Mouse (Mus musculus): ENCODE measurements at regions not wholly inside any gene's neighbourhood (a gene's known extent, or its start where the extent isn't known, plus 50 kb on each side); places are given as distances from the start of the nearest gene placed in this dataset.

- no peak for ATAC-seq (replicated peaks; ENCODE audit: extremely low read depth, insufficient read depth, low FRiP score)
- 60% methylated on average over 2 of the region's 2 CpGs for whole genome bisulfite sequencing
- H3K9me3 ChIP-seq (replicated peaks; ENCODE audit: control insufficient read depth, low read length), result peaks cover 4% of the 10 kb centered on the region; the same call in 1 of the 2 replicates
- H3K9ac ChIP-seq (ENCODE audit: low read length), result no peak overlapping the region
- H3K27ac ChIP-seq (ENCODE audit: low read length), result no peak overlapping the region
- H3K4me3 ChIP-seq (ENCODE audit: low read length), result no peak overlapping the region
- peaks cover 11% of the 10 kb centered on the region for H3K4me1 ChIP-seq (ENCODE audit: control insufficient read depth, insufficient read depth, low read length)
- H3K27me3 ChIP-seq (ENCODE audit: control insufficient read depth, insufficient read depth, low read length), result no peaks in the 10 kb centered on the region
- H3K4me2 ChIP-seq (ENCODE audit: low read depth, low read length), result no peak overlapping the region
- H3K36me3 ChIP-seq (ENCODE audit: control insufficient read depth, insufficient read depth), result no peaks in the 10 kb centered on the region
Measured at GRCm38 (mm10) chr14:9003034-9003433, 337.0 kb upstream of the 4930452B06Rik start.

DNA sequence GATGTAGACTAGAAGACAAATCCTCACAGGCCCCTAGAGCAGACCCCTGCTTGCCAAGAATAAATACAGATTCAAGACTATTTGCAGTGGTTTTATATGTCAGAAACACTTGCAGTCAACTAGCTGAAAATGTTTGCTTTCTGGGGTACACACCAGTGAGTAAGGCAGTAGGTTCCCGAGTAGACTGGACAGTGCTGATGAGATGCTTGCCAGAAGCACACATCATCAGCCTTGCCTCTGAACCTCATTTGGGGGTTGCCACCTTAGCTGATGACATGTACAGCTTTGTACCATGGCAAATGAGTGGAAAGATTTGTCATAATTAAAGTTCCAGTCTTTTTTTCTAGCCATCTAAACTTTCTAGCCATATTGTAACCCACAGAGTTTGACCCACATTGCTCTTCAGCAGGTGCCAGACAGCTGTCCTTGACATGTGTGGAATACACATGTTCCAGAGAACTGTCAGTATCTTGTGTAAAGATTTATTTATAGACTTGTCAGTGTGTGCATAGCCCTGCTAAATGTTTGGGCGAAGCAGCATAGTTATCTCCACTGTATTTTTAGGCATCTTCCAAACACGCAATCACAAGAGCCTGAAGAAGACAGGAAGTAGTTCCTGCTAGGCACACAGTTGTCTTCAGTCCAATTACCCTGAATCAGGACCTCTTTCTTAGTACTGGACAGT lies 334.5 kb upstream of the 4930452B06Rik start:
- H3K27me3 ChIP-seq (ENCODE audit: control insufficient read depth, insufficient read depth, low read length), result no peaks in the 10 kb centered on the region
- ATAC-seq (replicated peaks; ENCODE audit: extremely low read depth, insufficient read depth, low FRiP score), result peak; percentile 95
- no peaks in the 10 kb centered on the region for H3K36me3 ChIP-seq (ENCODE audit: control insufficient read depth, insufficient read depth)
- H3K27ac ChIP-seq (ENCODE audit: low read length), result peak overlapping the region; percentile 86
- H3K9me3 ChIP-seq (replicated peaks; ENCODE audit: control insufficient read depth, low read length), result no peaks in the 10 kb centered on the region
- WGBS, result 27% methylated on average over 3 of the region's 3 CpGs
- H3K4me2 ChIP-seq (ENCODE audit: low read depth, low read length), result 0 out of 2 replicates have a peak overlapping the region, but pooled peaks have one; percentile 1
- peaks cover 11% of the 10 kb centered on the region for H3K4me1 ChIP-seq (ENCODE audit: control insufficient read depth, insufficient read depth, low read length)
- no peak overlapping the region for H3K4me3 ChIP-seq (ENCODE audit: low read length)
- H3K9ac ChIP-seq (ENCODE audit: low read length), result no peak overlapping the region

- H3K36me3 ChIP-seq (ENCODE audit: control insufficient read depth, insufficient read depth), result no peaks in the 10 kb centered on the region
- H3K4me2 ChIP-seq (ENCODE audit: low read depth, low read length), result no peak overlapping the region
- 80% methylated on average over 1 of the region's 1 CpGs for WGBS
- no peaks in the 10 kb centered on the region for H3K27me3 ChIP-seq (ENCODE audit: control insufficient read depth, insufficient read depth, low read length)
- H3K9me3 ChIP-seq (replicated peaks; ENCODE audit: control insufficient read depth, low read length), result no peaks in the 10 kb centered on the region
- peak overlapping the region; percentile 86 for H3K27ac ChIP-seq (ENCODE audit: low read length)
- peaks cover 11% of the 10 kb centered on the region for H3K4me1 ChIP-seq (ENCODE audit: control insufficient read depth, insufficient read depth, low read length)
- no peak for ATAC-seq (replicated peaks; ENCODE audit: extremely low read depth, insufficient read depth, low FRiP score)
- H3K9ac ChIP-seq (ENCODE audit: low read length), result no peak overlapping the region
- H3K4me3 ChIP-seq (ENCODE audit: low read length), result no peak overlapping the region
Measured at GRCm38 (mm10) chr14:8999815-9000214, 333.8 kb upstream of the 4930452B06Rik start.

- no peak for ATAC-seq (replicated peaks; ENCODE audit: extremely low read depth, insufficient read depth, low FRiP score)
- Histone ChIP-seq H3K4me3 (ENCODE audit: low read length) (no peak overlapping the region), H3K9ac (ENCODE audit: low read length) (no peak overlapping the region), H3K4me2 (ENCODE audit: low read depth, low read length) (no peak overlapping the region), H3K27ac (ENCODE audit: low read length) (no peak overlapping the region), H3K36me3 (ENCODE audit: control insufficient read depth, insufficient read depth) (no peaks in the 10 kb centered on the region), H3K4me1 (ENCODE audit: control insufficient read depth, insufficient read depth, low read length) (no peaks in the 10 kb centered on the region), H3K27me3 (ENCODE audit: control insufficient read depth, insufficient read depth, low read length) (no peaks in the 10 kb centered on the region), H3K9me3 (replicated peaks; ENCODE audit: control insufficient read depth, low read length) (no peaks in the 10 kb centered on the region)
- WGBS, result 97% methylated on average over 1 of the region's 1 CpGs
Measured at GRCm38 (mm10) chr14:8993421-8993820, 327.4 kb upstream of the 4930452B06Rik start.

DNA sequence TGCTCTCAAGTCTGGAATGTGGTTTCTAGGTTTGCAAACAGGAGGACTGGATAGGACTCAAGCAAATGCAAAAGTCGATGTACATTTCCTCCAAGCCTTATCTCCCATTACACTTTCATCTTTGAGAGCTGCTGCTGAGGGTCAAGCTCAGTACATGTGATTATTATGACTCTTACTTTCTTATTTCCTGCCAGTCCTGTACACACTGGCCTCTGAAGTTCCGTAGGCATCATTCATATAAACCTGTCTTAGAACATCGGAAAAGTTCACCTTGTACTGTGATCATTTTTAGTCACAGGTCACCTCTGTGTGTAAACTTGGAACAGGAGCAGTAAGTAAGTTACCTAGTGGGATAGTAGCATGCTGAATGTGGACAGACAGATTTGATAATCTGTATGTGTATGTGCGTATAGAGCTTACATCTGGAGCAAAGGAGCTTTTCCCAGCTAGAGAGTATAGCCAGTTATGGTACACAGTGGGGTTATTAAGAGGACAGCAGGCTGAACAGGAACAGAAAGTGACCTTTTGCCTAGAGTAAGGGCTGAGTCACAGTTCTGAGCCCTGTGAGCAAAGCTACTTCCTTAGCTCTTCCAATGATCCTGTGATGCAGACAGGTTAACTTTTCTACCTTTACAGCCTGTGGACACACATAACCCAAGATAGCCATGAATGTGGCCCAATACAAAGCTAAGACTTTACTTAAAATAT lies 319.2 kb upstream of the 4930452B06Rik start:
- H3K4me3 ChIP-seq (ENCODE audit: low read length), result no peak overlapping the region
- no peak for ATAC-seq (replicated peaks; ENCODE audit: extremely low read depth, insufficient read depth, low FRiP score)
- no peaks in the 10 kb centered on the region for H3K9me3 ChIP-seq (replicated peaks; ENCODE audit: control insufficient read depth, low read length)
- H3K27ac ChIP-seq (ENCODE audit: low read length), result no peak overlapping the region
- no peak overlapping the region for H3K4me2 ChIP-seq (ENCODE audit: low read depth, low read length)
- H3K36me3 ChIP-seq (ENCODE audit: control insufficient read depth, insufficient read depth), result no peaks in the 10 kb centered on the region
- no peaks in the 10 kb centered on the region for H3K27me3 ChIP-seq (ENCODE audit: control insufficient read depth, insufficient read depth, low read length)
- no peaks in the 10 kb centered on the region for H3K4me1 ChIP-seq (ENCODE audit: control insufficient read depth, insufficient read depth, low read length)
- 70% methylated on average over 4 of the region's 4 CpGs for WGBS
- no peak overlapping the region for H3K9ac ChIP-seq (ENCODE audit: low read length)

GRCm38 (mm10) chr14:8961554-8961953 lies 295.5 kb upstream of the 4930452B06Rik start:
- no peaks in the 10 kb centered on the region for H3K27me3 ChIP-seq (ENCODE audit: control insufficient read depth, insufficient read depth, low read length)
- H3K27ac ChIP-seq (ENCODE audit: low read length), result no peak overlapping the region
- WGBS, result 49% methylated on average over 2 of the region's 2 CpGs
- H3K4me2 ChIP-seq (ENCODE audit: low read depth, low read length), result no peak overlapping the region
- H3K36me3 ChIP-seq (ENCODE audit: control insufficient read depth, insufficient read depth), result no peaks in the 10 kb centered on the region
- H3K4me3 ChIP-seq (ENCODE audit: low read length), result no peak overlapping the region
- no peaks in the 10 kb centered on the region for H3K9me3 ChIP-seq (replicated peaks; ENCODE audit: control insufficient read depth, low read length)
- no peak overlapping the region for H3K9ac ChIP-seq (ENCODE audit: low read length)
- no peak for ATAC-seq (replicated peaks; ENCODE audit: extremely low read depth, insufficient read depth, low FRiP score)
- H3K4me1 ChIP-seq (ENCODE audit: control insufficient read depth, insufficient read depth, low read length), result no peaks in the 10 kb centered on the region

GRCm38 (mm10) chr14:8952853-8953397 lies 286.9 kb upstream of the 4930452B06Rik start:
- H3K4me1 ChIP-seq (ENCODE audit: control insufficient read depth, insufficient read depth, low read length), result peaks cover 10% of the 10 kb centered on the region
- no peaks in the 10 kb centered on the region for H3K27me3 ChIP-seq (ENCODE audit: control insufficient read depth, insufficient read depth, low read length)
- WGBS, result 15% methylated on average over 6 of the region's 6 CpGs
- peak; percentile 86 for ATAC-seq (replicated peaks; ENCODE audit: extremely low read depth, insufficient read depth, low FRiP score)
- no peaks in the 10 kb centered on the region for H3K36me3 ChIP-seq (ENCODE audit: control insufficient read depth, insufficient read depth)
- no peaks in the 10 kb centered on the region for H3K9me3 ChIP-seq (replicated peaks; ENCODE audit: control insufficient read depth, low read length)
- no peak overlapping the region for H3K4me2 ChIP-seq (ENCODE audit: low read depth, low read length)
- H3K9ac ChIP-seq (ENCODE audit: low read length), result no peak overlapping the region
- peak overlapping the region; percentile 56 for H3K27ac ChIP-seq (ENCODE audit: low read length)
- H3K4me3 ChIP-seq (ENCODE audit: low read length), result no peak overlapping the region

DNA sequence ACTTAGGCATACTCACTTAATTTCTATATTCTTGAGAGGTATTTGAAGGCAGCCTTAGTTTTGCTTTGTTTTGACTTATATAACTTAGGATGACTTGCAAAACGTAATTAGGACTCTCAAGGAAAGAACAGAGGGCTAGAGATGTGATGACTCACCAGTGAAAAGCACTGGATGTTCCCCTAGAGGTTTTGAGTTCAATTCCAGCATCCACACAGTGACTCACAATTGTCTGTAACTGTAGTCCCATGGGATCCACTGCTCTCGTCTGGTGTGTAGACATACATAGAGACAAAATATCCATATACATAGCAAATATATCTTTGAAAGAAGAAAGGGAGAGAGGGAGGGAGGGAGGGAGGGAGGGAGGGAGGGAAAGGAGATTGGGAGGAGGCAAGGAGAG lies 282.7 kb upstream of the 4930452B06Rik start:
- H3K27me3 ChIP-seq (ENCODE audit: control insufficient read depth, insufficient read depth, low read length), result no peaks in the 10 kb centered on the region
- peaks cover 10% of the 10 kb centered on the region for H3K4me1 ChIP-seq (ENCODE audit: control insufficient read depth, insufficient read depth, low read length)
- WGBS, result 70% methylated on average over 2 of the region's 2 CpGs
- no peaks in the 10 kb centered on the region for H3K9me3 ChIP-seq (replicated peaks; ENCODE audit: control insufficient read depth, low read length)
- H3K9ac ChIP-seq (ENCODE audit: low read length), result no peak overlapping the region
- no peak for ATAC-seq (replicated peaks; ENCODE audit: extremely low read depth, insufficient read depth, low FRiP score)
- H3K4me3 ChIP-seq (ENCODE audit: low read length), result no peak overlapping the region
- H3K4me2 ChIP-seq (ENCODE audit: low read depth, low read length), result no peak overlapping the region
- H3K36me3 ChIP-seq (ENCODE audit: control insufficient read depth, insufficient read depth), result no peaks in the 10 kb centered on the region
- no peak overlapping the region for H3K27ac ChIP-seq (ENCODE audit: low read length)

All from heart, embryonic 16.5 days (tissue).